Mouse (Mus musculus): ENCODE measurements at regions not wholly inside any gene's neighbourhood (a gene's known extent, or its start where the extent isn't known, plus 50 kb on each side); places are given as distances from the start of the nearest gene placed in this dataset.

DNA sequence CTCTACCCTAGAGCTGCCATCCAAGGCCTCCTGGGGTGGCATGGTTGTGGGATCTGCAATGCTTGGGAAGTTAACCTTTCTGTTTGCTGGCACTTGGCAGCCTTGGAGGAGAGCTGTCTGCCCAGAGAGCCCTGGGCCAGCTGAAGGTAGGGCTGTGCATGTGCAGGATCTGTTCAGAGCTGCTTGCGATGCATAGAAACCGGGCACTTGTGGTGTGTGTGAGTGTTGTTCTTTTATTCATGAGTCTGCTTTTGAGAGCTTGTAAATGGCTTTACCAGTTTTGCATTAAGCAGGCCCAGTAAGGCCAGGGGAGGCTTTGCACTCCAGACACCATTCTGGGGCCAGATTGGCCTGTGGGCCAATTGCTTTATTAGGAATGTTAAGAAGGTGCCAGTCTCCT, 307.3 kb upstream of the Kcnab2 start:
- TF ChIP-seq POLR2A (IDR thresholded peaks at IDR 0.05; ENCODE audit: control insufficient read depth in 1 of 2, insufficient read depth in 1 of 2, low read depth in 1 of 2, low read length in 2 of 2, poor library complexity in 1 of 2) = no peak
- TF ChIP-seq EP300 (IDR thresholded peaks at IDR 0.05; ENCODE audit: low read depth in 1 of 2, low read length in 2 of 2) = no peak
- TF ChIP-seq POLR2AphosphoS5 (IDR thresholded peaks at IDR 0.05; ENCODE audit: borderline replicate concordance, low read depth, low read length) = no peak
- TF ChIP-seq CTCF (IDR thresholded peaks at IDR 0.05 in 2 of 3, conservative IDR thresholded peaks at IDR 0.05 in 1 of 3; ENCODE audit: control insufficient read depth in 1 of 3, insufficient read depth in 1 of 3, low read depth in 2 of 3, low read length in 3 of 3, poor library complexity in 1 of 3, severe bottlenecking in 1 of 3) = no peak
- TF ChIP-seq MXI1 (IDR thresholded peaks at IDR 0.05; ENCODE audit: low read depth, low read length) = no peak
- no peak for TF ChIP-seq CHD2 (IDR thresholded peaks at IDR 0.05; ENCODE audit: low read length)
- TF ChIP-seq USF2 (IDR thresholded peaks at IDR 0.05; ENCODE audit: borderline replicate concordance in 1 of 2, insufficient read depth in 1 of 2, low read depth in 1 of 2, low read length in 2 of 2) = no peak
- no peak for TF ChIP-seq TBP (IDR thresholded peaks at IDR 0.05; ENCODE audit: low read depth, low read length)
- no peak for TF ChIP-seq MAFK (IDR thresholded peaks at IDR 0.05; ENCODE audit: borderline replicate concordance, low read depth, low read length)
- no peak for TF ChIP-seq KAT2A (conservative IDR thresholded peaks at IDR 0.05; ENCODE audit: low read depth, low read length)
